Mouse (Mus musculus): Measurements from ENCODE around the gene Rgs8. TPM values are rescaled to one million over a fixed set of nuclear protein-coding genes. Genes with fewer than 3 reads are reported as not detected.

Rgs8 gene
- polyA plus RNA-seq, 1 experiment, result under 0.01 TPM

GRCm38 (mm10) chr1:153704996-153705395 lies 52.2 kb downstream of the Rgs8 start:
- TF ChIP-seq CTCF (IDR thresholded peaks at IDR 0.05; ENCODE audit: control insufficient read depth, insufficient read depth, insufficient read length) (no peak), MYOD1 (IDR thresholded peaks at IDR 0.05; ENCODE audit: control insufficient read depth, insufficient read length, low read depth) (no peak), USF1 (IDR thresholded peaks at IDR 0.05; ENCODE audit: low read depth) (no peak), CEBPB (IDR thresholded peaks at IDR 0.05; ENCODE audit: low read depth) (no peak), MAX (IDR thresholded peaks at IDR 0.05) (no peak), FOSL1 (IDR thresholded peaks at IDR 0.05; ENCODE audit: insufficient read depth, low read length, poor library complexity, severe bottlenecking) (no peak), MYOG (IDR thresholded peaks at IDR 0.05; ENCODE audit: control insufficient read depth, extremely low read depth, insufficient read length) (no peak)
- H3K27me3 ChIP-seq (ENCODE audit: control insufficient read depth, insufficient read depth, insufficient read length), result peaks cover 3% of the 10 kb centered on the region

GRCm38 (mm10) chr1:153708626-153709025 lies 55.8 kb downstream of the Rgs8 start:
- H3K27me3 ChIP-seq (ENCODE audit: control insufficient read depth, insufficient read depth, insufficient read length), result peaks cover 3% of the 10 kb centered on the region
- no peak overlapping the region for H3ac ChIP-seq (ENCODE audit: control insufficient read depth, insufficient read length, low read depth)
- TF ChIP-seq USF1 (IDR thresholded peaks at IDR 0.05; ENCODE audit: low read depth) (no peak), MYOG (IDR thresholded peaks at IDR 0.05; ENCODE audit: control insufficient read depth, extremely low read depth, insufficient read length) (no peak), MYOD1 (IDR thresholded peaks at IDR 0.05; ENCODE audit: control insufficient read depth, insufficient read length, low read depth) (no peak), CTCF (IDR thresholded peaks at IDR 0.05; ENCODE audit: control insufficient read depth, insufficient read depth, insufficient read length) (no peak), FOSL1 (IDR thresholded peaks at IDR 0.05; ENCODE audit: insufficient read depth, low read length, poor library complexity, severe bottlenecking) (no peak), MAX (IDR thresholded peaks at IDR 0.05) (no peak), CEBPB (IDR thresholded peaks at IDR 0.05; ENCODE audit: low read depth) (no peak)
- H3K79me3 ChIP-seq (ENCODE audit: low read depth), result no peaks in the 10 kb centered on the region
- H3K79me2 ChIP-seq (ENCODE audit: control insufficient read depth, insufficient read depth), result no peaks in the 10 kb centered on the region
- H3K36me3 ChIP-seq (ENCODE audit: control insufficient read depth, insufficient read depth), result no peaks in the 10 kb centered on the region
- no peak overlapping the region for H3K4me3 ChIP-seq (ENCODE audit: insufficient read depth, poor library complexity, severe bottlenecking)

More at GRCm38 (mm10) chr1:153704996-153705395, 52.2 kb downstream of the Rgs8 start:
- H3K79me3 ChIP-seq (ENCODE audit: low read depth), result no peaks in the 10 kb centered on the region
- no peaks in the 10 kb centered on the region for H3K36me3 ChIP-seq (ENCODE audit: control insufficient read depth, insufficient read depth)
- H3ac ChIP-seq (ENCODE audit: control insufficient read depth, insufficient read length, low read depth), result no peak overlapping the region
- no peaks in the 10 kb centered on the region for H3K79me2 ChIP-seq (ENCODE audit: control insufficient read depth, insufficient read depth)
- no peak overlapping the region for H3K4me3 ChIP-seq (ENCODE audit: insufficient read depth, poor library complexity, severe bottlenecking)

GRCm38 (mm10) chr1:153709451-153709850 lies 56.6 kb downstream of the Rgs8 start:
- no peak overlapping the region for H3K4me3 ChIP-seq (ENCODE audit: insufficient read depth, poor library complexity, severe bottlenecking)
- H3K79me3 ChIP-seq (ENCODE audit: low read depth), result no peaks in the 10 kb centered on the region
- H3K27me3 ChIP-seq (ENCODE audit: control insufficient read depth, insufficient read depth, insufficient read length), result peaks cover 3% of the 10 kb centered on the region
- H3K36me3 ChIP-seq (ENCODE audit: control insufficient read depth, insufficient read depth), result no peaks in the 10 kb centered on the region
- H3K79me2 ChIP-seq (ENCODE audit: control insufficient read depth, insufficient read depth), result no peaks in the 10 kb centered on the region
- no peak overlapping the region for H3ac ChIP-seq (ENCODE audit: control insufficient read depth, insufficient read length, low read depth)
- TF ChIP-seq MYOD1 (IDR thresholded peaks at IDR 0.05; ENCODE audit: control insufficient read depth, insufficient read length, low read depth), result no peak
- no peak for TF ChIP-seq MAX (IDR thresholded peaks at IDR 0.05)
- TF ChIP-seq CEBPB (IDR thresholded peaks at IDR 0.05; ENCODE audit: low read depth), result no peak
- no peak for TF ChIP-seq MYOG (IDR thresholded peaks at IDR 0.05; ENCODE audit: control insufficient read depth, extremely low read depth, insufficient read length)
- no peak for TF ChIP-seq CTCF (IDR thresholded peaks at IDR 0.05; ENCODE audit: control insufficient read depth, insufficient read depth, insufficient read length)
- no peak for TF ChIP-seq USF1 (IDR thresholded peaks at IDR 0.05; ENCODE audit: low read depth)
- TF ChIP-seq FOSL1 (IDR thresholded peaks at IDR 0.05; ENCODE audit: insufficient read depth, low read length, poor library complexity, severe bottlenecking), result no peak

- H3K79me3 ChIP-seq (ENCODE audit: low read depth), result no peaks in the 10 kb centered on the region
- no peaks in the 10 kb centered on the region for H3K36me3 ChIP-seq (ENCODE audit: control insufficient read depth, insufficient read depth)
- no peaks in the 10 kb centered on the region for H3K79me2 ChIP-seq (ENCODE audit: control insufficient read depth, insufficient read depth)
- H3ac ChIP-seq (ENCODE audit: control insufficient read depth, insufficient read length, low read depth), result no peak overlapping the region
- no peaks in the 10 kb centered on the region for H3K27me3 ChIP-seq (ENCODE audit: control insufficient read depth, insufficient read depth, insufficient read length)
- no peak for TF ChIP-seq USF1 (IDR thresholded peaks at IDR 0.05; ENCODE audit: low read depth)
- TF ChIP-seq CTCF (IDR thresholded peaks at IDR 0.05; ENCODE audit: control insufficient read depth, insufficient read depth, insufficient read length), result no peak
- TF ChIP-seq MAX (IDR thresholded peaks at IDR 0.05), result no peak
- TF ChIP-seq FOSL1 (IDR thresholded peaks at IDR 0.05; ENCODE audit: insufficient read depth, low read length, poor library complexity, severe bottlenecking), result no peak
- TF ChIP-seq CEBPB (IDR thresholded peaks at IDR 0.05; ENCODE audit: low read depth), result no peak
- TF ChIP-seq MYOD1 (IDR thresholded peaks at IDR 0.05; ENCODE audit: control insufficient read depth, insufficient read length, low read depth), result no peak
- no peak for TF ChIP-seq MYOG (IDR thresholded peaks at IDR 0.05; ENCODE audit: control insufficient read depth, extremely low read depth, insufficient read length)
- H3K4me3 ChIP-seq (ENCODE audit: insufficient read depth, poor library complexity, severe bottlenecking), result no peak overlapping the region
These were observed 58.9 kb downstream of the Rgs8 start for GRCm38 (mm10) chr1:153711544-153712262.

GRCm38 (mm10) chr1:153712633-153713032 lies 59.8 kb downstream of the Rgs8 start:
- no peak overlapping the region for H3ac ChIP-seq (ENCODE audit: control insufficient read depth, insufficient read length, low read depth)
- H3K79me2 ChIP-seq (ENCODE audit: control insufficient read depth, insufficient read depth), result no peaks in the 10 kb centered on the region
- H3K36me3 ChIP-seq (ENCODE audit: control insufficient read depth, insufficient read depth), result no peaks in the 10 kb centered on the region
- H3K79me3 ChIP-seq (ENCODE audit: low read depth), result no peaks in the 10 kb centered on the region
- TF ChIP-seq CTCF (IDR thresholded peaks at IDR 0.05; ENCODE audit: control insufficient read depth, insufficient read depth, insufficient read length), result no peak
- no peak for TF ChIP-seq MAX (IDR thresholded peaks at IDR 0.05)
- no peak for TF ChIP-seq USF1 (IDR thresholded peaks at IDR 0.05; ENCODE audit: low read depth)
- no peak for TF ChIP-seq FOSL1 (IDR thresholded peaks at IDR 0.05; ENCODE audit: insufficient read depth, low read length, poor library complexity, severe bottlenecking)
- no peak for TF ChIP-seq MYOD1 (IDR thresholded peaks at IDR 0.05; ENCODE audit: control insufficient read depth, insufficient read length, low read depth)
- TF ChIP-seq MYOG (IDR thresholded peaks at IDR 0.05; ENCODE audit: control insufficient read depth, extremely low read depth, insufficient read length), result no peak
- TF ChIP-seq CEBPB (IDR thresholded peaks at IDR 0.05; ENCODE audit: low read depth), result no peak
- no peak overlapping the region for H3K4me3 ChIP-seq (ENCODE audit: insufficient read depth, poor library complexity, severe bottlenecking)
- no peaks in the 10 kb centered on the region for H3K27me3 ChIP-seq (ENCODE audit: control insufficient read depth, insufficient read depth, insufficient read length)

Measured in C2C12 (cell line).